Mouse (Mus musculus): ENCODE measurements at regions not wholly inside any gene's neighbourhood (a gene's known extent, or its start where the extent isn't known, plus 50 kb on each side); places are given as distances from the start of the nearest gene placed in this dataset.
A peak's percentile ranks its signal among the peaks of the same experiment; 100 is the strongest.
"Not testable (repeated sequence)": the region's sequence is repeated elsewhere in the genome, so short reads cannot be mapped to it uniquely, and the experiment has no call there.

DNA sequence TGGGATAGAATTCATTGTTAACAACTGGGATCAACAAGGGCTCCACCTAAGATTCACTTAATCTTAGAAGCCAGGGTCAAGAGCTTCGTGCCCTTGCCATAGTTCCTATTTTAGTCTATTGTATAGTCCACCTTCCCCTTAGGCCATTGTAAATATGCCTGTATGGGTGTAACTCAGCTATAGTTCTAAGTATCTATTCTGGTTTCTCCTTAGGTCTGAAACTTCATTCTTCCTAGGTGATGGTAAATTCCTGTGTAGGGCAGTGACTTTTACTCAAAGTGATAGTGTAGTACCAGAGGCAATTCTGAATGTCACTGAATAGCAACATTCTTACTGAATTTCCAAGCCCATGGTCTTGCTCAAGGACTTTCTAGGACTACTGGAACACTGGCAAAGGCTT, 989.4 kb downstream of the Ankrd7 start:
- DNase-seq (ENCODE audit: low spot score) = not testable (repeated sequence)

DNA sequence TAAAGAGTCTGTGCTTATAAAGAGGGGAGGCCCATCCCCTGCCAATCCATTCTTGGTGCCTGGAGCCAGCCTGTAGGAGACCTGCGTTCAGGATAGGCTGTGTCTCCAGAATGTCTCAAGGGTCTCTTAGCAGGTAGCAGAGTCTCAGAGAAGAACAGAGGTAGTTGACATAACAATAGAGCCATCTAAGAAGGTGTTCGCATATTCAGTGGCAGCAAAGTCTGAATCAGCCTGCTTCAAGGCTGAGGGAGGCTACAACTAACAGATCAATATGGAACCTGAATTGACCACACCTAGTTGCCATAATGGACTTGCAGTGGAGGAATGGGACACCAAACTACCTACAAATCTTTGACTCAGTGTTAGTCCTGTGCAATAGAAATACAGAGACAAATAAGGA, 998.0 kb downstream of the Ankrd7 start:
- DNase-seq (ENCODE audit: low spot score) = no peak

DNA sequence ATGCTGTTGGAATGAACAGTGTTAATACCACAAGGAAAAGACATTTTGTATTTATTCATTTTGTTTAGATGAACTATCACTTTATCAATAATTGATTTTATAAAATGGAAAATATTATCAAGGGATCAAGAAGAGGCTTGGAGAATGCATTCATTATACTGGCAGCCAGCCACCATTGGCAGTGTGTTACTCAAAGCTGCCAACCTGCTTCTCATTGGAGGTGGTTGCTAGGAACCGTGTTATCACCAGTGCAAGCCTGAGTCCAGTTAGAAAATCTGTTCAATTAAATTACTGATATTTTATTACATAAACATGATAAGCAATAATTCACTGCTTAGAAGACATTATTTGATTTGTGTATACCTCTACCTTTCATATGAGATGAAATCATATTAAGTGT, 1003.6 kb downstream of the Ankrd7 start:
- no peak for DNase-seq (ENCODE audit: low spot score)

DNA sequence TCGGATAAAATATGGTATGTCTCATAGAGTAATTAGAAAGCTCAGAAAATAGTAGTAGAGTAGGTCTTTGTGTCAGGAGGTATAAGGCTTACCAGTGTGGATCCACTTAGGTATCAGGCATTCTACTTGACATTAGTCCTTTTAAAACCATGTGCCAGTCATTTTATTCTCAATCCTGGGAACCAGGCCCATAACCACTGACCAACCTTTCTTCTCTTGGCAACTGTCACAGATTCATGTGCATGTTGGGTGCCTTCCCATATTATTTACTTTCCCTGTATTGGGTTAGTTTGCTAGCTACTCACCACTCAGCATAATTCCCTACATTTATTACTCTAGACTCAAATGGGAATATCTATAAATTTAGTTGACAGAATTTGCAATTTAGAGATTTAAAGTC, 1045.1 kb downstream of the Ankrd7 start:
- DNase-seq (ENCODE audit: low spot score) = no peak

DNA sequence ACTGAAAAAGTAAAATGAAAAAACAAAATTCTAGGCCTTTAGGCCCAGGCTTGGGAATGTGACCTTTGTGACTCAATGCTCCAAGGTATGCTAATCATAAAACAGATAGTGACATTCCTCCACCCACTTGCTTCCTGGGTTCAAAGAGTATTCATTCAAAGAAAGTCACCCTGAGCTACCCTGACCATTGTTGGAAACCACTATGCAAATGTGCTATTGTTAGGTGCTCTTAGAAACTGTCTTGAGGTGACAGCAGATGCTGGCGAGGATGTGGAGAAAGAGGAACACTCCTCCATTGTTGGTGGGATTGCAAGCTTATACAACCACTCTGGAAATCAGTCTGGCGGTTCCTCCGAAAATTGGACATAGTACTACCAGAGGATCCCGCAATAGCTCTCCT, 1075.7 kb downstream of the Ankrd7 start:
- not testable (repeated sequence) for DNase-seq (ENCODE audit: low spot score)

DNA sequence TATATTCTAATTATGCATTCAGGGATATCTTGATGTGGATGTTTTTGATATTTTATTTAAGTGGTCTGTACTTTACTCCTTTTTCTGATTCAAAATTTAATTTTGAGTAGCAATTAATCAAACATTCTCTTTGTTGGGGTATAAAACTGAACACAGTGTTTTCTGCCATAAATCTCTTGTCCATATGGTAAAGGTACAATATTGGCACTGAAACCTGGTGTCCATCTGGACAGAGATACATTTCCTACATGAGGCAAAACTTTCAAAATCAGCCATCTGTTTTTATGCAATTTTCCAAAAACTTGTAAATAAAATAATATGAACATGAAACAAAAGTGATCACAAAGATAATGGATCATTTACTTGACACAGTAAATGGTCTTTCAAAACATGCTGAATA, 1078.2 kb downstream of the Ankrd7 start:
- no peak for DNase-seq (ENCODE audit: low spot score)

DNA sequence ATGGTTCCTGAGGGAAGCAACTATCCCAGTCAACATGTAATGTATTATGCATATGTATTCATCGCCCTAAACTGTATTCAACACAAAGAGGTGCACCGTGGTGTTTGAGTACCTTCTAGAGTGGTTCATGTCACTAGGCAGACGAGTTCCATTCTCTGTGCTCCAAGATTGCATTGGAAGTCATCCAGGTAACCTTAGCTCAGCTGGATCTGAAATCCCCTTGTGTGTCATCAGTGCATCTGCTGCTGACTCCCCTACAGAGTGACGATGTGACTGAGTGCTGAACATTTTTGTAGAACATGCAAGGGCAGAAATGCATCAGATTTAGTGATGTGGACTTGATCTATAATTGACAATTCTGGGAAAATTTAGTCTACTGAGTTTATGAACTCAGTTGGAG, 1079.6 kb downstream of the Ankrd7 start:
- no peak for DNase-seq (ENCODE audit: low spot score)

DNA sequence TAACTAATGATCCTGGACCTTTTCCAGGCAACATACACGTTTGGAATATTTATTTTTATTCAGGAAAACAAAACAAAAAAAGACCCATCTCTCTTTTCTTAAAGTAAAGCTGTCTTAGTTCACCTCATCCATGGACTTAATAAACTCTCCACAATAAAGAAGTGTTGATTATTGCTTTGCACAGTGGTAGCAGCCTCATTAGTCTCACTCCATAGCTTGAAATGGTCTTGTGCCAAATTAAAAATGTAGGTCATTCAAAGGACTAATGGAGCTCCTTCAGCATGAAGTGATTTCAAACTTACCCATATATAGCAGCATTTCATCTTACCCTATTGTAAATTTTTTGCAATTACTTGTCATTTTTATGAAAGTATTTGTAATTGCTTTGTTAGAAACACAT, 1109.8 kb downstream of the Ankrd7 start:
- DNase-seq (ENCODE audit: low spot score) = peak; percentile 63

DNA sequence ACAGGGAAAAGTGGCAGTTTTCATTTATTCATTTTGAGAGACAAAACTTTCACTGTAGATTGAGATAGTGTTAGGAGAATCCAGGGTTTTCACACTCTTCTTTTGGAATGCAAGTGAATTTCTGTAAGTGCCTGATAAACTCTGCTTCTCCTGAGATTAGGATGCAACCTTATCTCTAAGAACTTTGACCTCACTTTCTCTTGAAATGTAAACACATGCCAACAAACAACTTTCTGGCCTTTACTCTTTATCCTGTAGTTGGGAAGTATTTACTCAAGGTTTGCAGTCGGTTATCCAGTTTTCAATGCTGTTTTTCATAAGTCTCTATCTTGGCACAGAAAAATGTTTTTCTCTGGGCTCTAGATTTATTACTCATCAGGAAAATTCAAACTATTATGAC, 1125.7 kb downstream of the Ankrd7 start:
- DNase-seq (ENCODE audit: low spot score) = no peak

DNA sequence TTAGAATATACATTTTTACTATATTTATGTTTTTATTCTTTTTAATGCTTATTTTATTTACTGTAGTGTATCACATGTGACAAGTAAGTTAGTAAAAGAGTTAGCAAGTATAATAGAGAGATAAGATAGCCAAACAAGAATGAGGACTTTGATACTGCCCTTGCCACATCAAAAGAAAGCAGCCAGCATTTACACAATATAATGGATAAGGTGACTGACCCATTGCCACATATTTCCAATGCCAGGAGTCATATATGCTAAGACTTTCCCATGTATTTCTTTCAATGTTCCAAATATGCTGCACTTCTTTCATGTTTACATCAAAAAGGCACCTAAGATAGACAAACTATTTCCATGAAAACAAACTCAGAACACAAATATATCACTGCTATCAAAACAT, 1162.3 kb downstream of the Ankrd7 start:
- no peak for DNase-seq (ENCODE audit: low spot score)

DNA sequence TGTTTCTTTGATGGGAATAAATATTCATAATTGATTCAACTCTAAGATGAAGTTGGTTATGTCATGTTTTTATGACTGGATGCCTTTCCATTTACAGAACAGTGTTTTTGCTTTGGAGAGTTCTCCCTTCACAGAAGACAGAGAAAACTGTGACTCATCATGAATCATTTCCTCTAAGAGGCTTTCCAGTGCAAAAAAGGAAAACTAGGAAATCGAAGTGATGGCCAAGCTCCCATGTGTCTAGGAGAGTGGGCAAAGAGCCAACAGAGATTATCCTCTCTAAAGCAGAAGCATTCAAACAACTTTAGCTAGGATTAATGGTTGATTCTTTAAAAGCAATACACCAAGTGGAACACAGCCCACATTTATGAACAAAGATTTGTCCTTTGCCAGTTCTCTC, 1171.7 kb downstream of the Ankrd7 start:
- DNase-seq (ENCODE audit: low spot score) = no peak

DNA sequence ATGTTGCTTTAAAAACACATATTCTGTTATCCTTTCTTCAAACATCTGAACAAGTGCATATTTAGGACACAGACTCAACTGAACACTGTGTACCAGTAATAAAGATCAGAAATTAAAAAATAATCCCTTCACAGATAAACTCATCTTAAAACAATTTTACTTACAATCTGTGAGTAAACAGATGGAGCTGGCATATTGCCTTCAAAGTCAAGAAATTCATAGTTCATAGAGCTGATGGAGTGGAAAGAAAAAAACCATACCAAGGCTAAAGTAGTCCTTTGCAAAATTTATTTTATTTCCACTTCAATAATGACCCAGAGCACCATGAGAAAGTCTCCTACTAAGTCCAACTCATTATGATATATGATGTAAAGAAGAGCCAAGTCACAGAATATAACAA, 1136.6 kb upstream of the Kcnd2 start:
- no peak for DNase-seq (ENCODE audit: low spot score)

DNA sequence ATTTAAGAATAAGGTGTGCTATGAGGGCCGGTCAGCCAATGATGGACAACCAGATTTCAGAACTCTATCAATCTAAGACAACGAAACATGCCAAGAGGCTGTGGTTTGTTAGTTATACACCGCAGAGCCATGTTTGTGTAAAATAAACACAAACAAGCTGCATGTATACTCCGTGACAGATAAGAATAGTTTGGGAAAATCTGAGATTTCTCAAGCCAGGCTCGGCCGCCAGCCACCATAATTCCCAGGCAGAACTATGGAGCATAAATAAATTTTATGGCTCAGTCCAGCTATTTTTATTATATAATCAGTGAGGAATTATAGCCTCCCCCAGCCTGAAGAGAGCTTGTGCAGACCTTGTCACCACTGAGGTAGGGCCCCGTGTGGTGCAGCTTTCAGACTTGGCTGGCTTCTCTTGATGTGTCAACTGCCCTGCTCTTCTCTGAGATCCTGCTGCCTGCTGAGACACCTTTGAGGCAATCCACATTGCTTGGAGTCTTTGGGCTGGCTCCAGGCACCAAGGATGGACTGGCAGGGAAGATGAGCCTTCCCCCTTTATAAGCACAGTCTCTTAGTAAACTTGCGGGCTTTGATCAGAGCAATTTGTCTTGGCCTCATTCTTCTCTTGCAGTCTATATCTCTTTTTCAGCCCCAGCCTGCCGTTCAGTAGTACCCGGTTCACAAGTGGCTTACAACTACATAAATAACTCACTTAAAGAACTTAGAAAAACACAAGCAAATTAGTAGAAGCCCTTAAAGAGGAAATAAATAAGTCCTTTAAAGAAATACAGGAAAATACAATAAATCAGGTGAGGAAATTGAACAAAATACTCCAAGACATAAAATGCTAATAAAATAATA, 1123.0 kb upstream of the Kcnd2 start:
- no peak for DNase-seq (ENCODE audit: low spot score)

DNA sequence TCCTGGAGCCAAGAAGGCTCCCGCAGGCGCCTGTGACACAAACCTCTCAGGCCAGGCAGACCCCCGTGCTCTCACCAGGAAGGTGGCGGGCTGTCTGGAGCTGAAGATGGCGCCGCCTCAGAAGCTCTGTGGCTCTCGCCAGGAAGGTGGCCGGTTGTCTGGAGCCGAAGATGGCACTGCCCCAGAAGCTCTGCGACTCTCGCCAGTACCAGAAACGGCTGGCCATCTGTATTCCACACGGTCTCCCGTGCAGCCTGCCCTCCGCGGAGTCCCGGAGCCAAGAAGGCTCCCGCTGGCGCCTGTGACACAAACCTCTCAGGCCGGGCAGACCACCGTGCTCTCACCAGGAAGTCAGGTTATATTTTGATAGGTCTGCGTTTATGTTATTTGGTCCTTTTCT, 1081.3 kb upstream of the Kcnd2 start:
- not testable (repeated sequence) for DNase-seq (ENCODE audit: low spot score)

DNA sequence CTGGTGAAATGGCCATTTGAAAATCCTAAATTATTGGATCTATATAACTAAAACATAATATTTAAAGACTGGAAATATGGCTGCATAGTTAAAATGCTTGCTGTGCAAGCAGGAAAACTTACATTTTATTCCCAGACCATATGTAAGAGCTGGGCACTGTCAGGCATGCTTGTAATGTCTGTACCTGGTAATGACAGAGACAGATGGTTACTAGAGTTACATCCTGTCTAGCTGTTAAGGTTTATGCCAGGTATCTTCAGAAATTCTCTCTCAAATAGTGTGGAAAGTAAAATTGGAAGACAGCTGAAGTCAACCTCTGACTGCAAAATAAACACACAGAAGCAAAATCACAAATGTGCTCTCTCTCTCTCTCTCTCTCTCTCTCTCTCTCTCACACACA, 1077.8 kb upstream of the Kcnd2 start:
- no peak for DNase-seq (ENCODE audit: low spot score)
